ENCODE assay signal across 12 mouse cellular contexts in genomic region chr16:64907112-64907511, GRCm38 (mm10). TPM values are rescaled to one million over a fixed set of nuclear protein-coding genes. Genes with fewer than 3 reads are reported as not detected.
DNase-seq lines count a peak whose midpoint lies in the region; ATAC-seq and TF ChIP-seq lines count a peak whose summit lies in the region.
"Had no signal": no experiment of that assay in that cellular context is flagged by ENCODE, and none has a peak within 500 bp of the region (broad histone marks: within the 10 kb centered on the region; RNA-seq: fewer than 3 reads in every experiment).

No protein-coding gene starts in this region.

- no peaks in the 10 kb centered on the region for H3K9me3 ChIP-seq in liver, postnatal 0 days (ENCODE audit: low read length)
- no peaks in the 10 kb centered on the region for H3K9me3 ChIP-seq in liver, embryonic 11.5 days (ENCODE audit: control insufficient read depth, low read length)
- no peaks in the 10 kb centered on the region for H3K9me3 ChIP-seq in CH12.LX (replicated peaks; ENCODE audit: low read length)
- H3K9me3 ChIP-seq: kidney, embryonic 15.5 days; neural tube, embryonic 13.5 days had no signal

- no peak overlapping the region for H3K27ac ChIP-seq in liver, postnatal 0 days (ENCODE audit: low read depth)
- H3K27ac ChIP-seq in liver, embryonic 11.5 days (ENCODE audit: low read depth, low read length): no peak overlapping the region
- H3K27ac ChIP-seq in CH12.LX (ENCODE audit: insufficient read depth, low read depth): no peak overlapping the region
- H3K27ac ChIP-seq: kidney, embryonic 15.5 days; liver, embryonic 14.5 days; neural tube, embryonic 13.5 days had no signal

- peak; percentile 4 to 12 for DNase-seq in heart, adult 18-20 months
- DNase-seq in heart, postnatal 25 days (ENCODE audit: low spot score): no peak
- no peak for DNase-seq in liver, postnatal 0 days
- DNase-seq in liver, embryonic 11.5 days (ENCODE audit: low spot score): no peak
- no peak for DNase-seq in CH12.LX (ENCODE audit: extremely low read depth)
- peak; percentile 38 for DNase-seq in embryo, embryonic 10.5 days (ENCODE audit: low spot score)
- DNase-seq in adrenal gland, adult 2 months: no peak
- no peak for DNase-seq in adrenal gland, adult 18-20 months (ENCODE audit: low spot score in 2 of 2)
- DNase-seq: cerebellum, postnatal 36 days had no signal

- H3K36me3 ChIP-seq in liver, postnatal 0 days (replicated peaks; ENCODE audit: insufficient read depth, low read length): no peaks in the 10 kb centered on the region
- H3K36me3 ChIP-seq in liver, embryonic 11.5 days (ENCODE audit: control insufficient read depth, insufficient read depth, low read length): no peaks in the 10 kb centered on the region
- H3K36me3 ChIP-seq in CH12.LX (replicated peaks in 1 of 2; ENCODE audit: control insufficient read depth in 1 of 2, insufficient read depth in 1 of 2, low read length in 1 of 2): no peaks in the 10 kb centered on the region
- H3K36me3 ChIP-seq: kidney, embryonic 15.5 days; neural tube, embryonic 13.5 days had no signal

- no peak overlapping the region for H3K9ac ChIP-seq in liver, postnatal 0 days (replicated peaks)
- no peak overlapping the region for H3K9ac ChIP-seq in liver, embryonic 11.5 days (ENCODE audit: low read depth, low read length)
- H3K9ac ChIP-seq in CH12.LX (ENCODE audit: insufficient read depth, low read depth): no peak overlapping the region
- H3K9ac ChIP-seq: kidney, embryonic 15.5 days; liver, embryonic 14.5 days; neural tube, embryonic 13.5 days had no signal

- TF ChIP-seq CTCF in liver, postnatal 0 days (IDR thresholded peaks at IDR 0.05; ENCODE audit: low read depth): peak; percentile 43
- TF ChIP-seq CTCF in CH12.LX (conservative IDR thresholded peaks at IDR 0.05 in 1 of 2, IDR thresholded peaks at IDR 0.05 in 1 of 2; ENCODE audit: low read depth in 2 of 2, low read length in 2 of 2): peak in 1 of 2 experiments; percentile 74; a peak in 2 of 4 replicates

- H3K4me3 ChIP-seq in liver, postnatal 0 days (ENCODE audit: low read depth, low read length): no peak overlapping the region
- no peak overlapping the region for H3K4me3 ChIP-seq in liver, embryonic 11.5 days (ENCODE audit: low read depth, low read length)
- no peak overlapping the region for H3K4me3 ChIP-seq in CH12.LX (replicated peaks in 1 of 3; ENCODE audit: low read depth in 2 of 3, low read length in 2 of 3, poor library complexity in 1 of 3)
- H3K4me3 ChIP-seq: kidney, embryonic 15.5 days; neural tube, embryonic 13.5 days had no signal

- peak; percentile 82 for TF ChIP-seq RAD21 in CH12.LX (IDR thresholded peaks at IDR 0.05; ENCODE audit: low read depth, low read length)

- TF ChIP-seq POLR2A in CH12.LX (IDR thresholded peaks at IDR 0.05; ENCODE audit: low read depth, low read length): no peak

- 22% methylated on average over 3 of the region's 3 CpGs for WGBS in liver, postnatal 0 days (ENCODE audit: insufficient replicate concordance)
- 30% methylated on average over 3 of the region's 3 CpGs for WGBS in liver, embryonic 11.5 days

- intact Hi-C loops in heart, postnatal 25 days (cut with DNase I): loop anchor here (5.0 kb wide), 1 partner anchor 590 kb away; no protein-coding TSS in a partner anchor

- no peaks in the 10 kb centered on the region for H3K4me1 ChIP-seq in liver, postnatal 0 days (ENCODE audit: insufficient read depth)
- H3K4me1 ChIP-seq in liver, embryonic 11.5 days (replicated peaks; ENCODE audit: control insufficient read depth, insufficient read depth, low read length): no peaks in the 10 kb centered on the region
- H3K4me1 ChIP-seq in CH12.LX (ENCODE audit: control insufficient read depth in 1 of 2, insufficient read depth in 2 of 2): no peaks in the 10 kb centered on the region
- H3K4me1 ChIP-seq: kidney, embryonic 15.5 days; neural tube, embryonic 13.5 days had no signal

- H3K4me2 ChIP-seq in liver, postnatal 0 days (ENCODE audit: low read depth, low read length): no peak overlapping the region
- no peak overlapping the region for H3K4me2 ChIP-seq in liver, embryonic 11.5 days
- H3K4me2 ChIP-seq in CH12.LX (ENCODE audit: insufficient read depth, low read depth, poor library complexity, severe bottlenecking): no peak overlapping the region
- H3K4me2 ChIP-seq: kidney, embryonic 15.5 days; neural tube, embryonic 13.5 days had no signal

- ATAC-seq in liver, postnatal 0 days: no peak
- no peak for ATAC-seq in liver, embryonic 11.5 days (replicated peaks; ENCODE audit: low FRiP score)

- no peaks in the 10 kb centered on the region for H3K27me3 ChIP-seq in liver, postnatal 0 days (ENCODE audit: insufficient read depth, low read length)
- no peaks in the 10 kb centered on the region for H3K27me3 ChIP-seq in liver, embryonic 11.5 days (replicated peaks; ENCODE audit: control insufficient read depth, insufficient read depth, low read length)
- H3K27me3 ChIP-seq in CH12.LX (replicated peaks): no peaks in the 10 kb centered on the region
- H3K27me3 ChIP-seq: kidney, embryonic 15.5 days; neural tube, embryonic 13.5 days had no signal

- TF ChIP-seq EP300 in liver, postnatal 0 days (IDR thresholded peaks at IDR 0.05; ENCODE audit: low read depth): no peak
- no peak for TF ChIP-seq EP300 in CH12.LX (IDR thresholded peaks at IDR 0.05; ENCODE audit: low read length)

- in situ Hi-C loops in CH12.LX (cut with MboI; ENCODE audit: low pct_ligation_motif_present, low pct_unique_long_range_greater_than_20kb, low sequenced_read_pairs): loop anchor here (25.0 kb wide), 2 partner anchors 205 to 580 kb away; partner anchors contain the start of gene Htr1f

- dilution Hi-C loops in CH12.LX (cut with MboI; ENCODE audit: extremely low pct_ligation_motif_present, extremely low pct_unique_long_range_greater_than_20kb, low sequenced_read_pairs): no loop called here

- no peaks in the 10 kb centered on the region for H3K79me2 ChIP-seq in CH12.LX (replicated peaks; ENCODE audit: control insufficient read depth, extremely low read depth, insufficient read depth, poor library complexity, severe bottlenecking)

TF ChIP-seq in CH12.LX, 34 proteins besides CTCF, POLR2A, EP300 and RAD21:
- no peak for TF ChIP-seq ZC3H11A (IDR thresholded peaks at IDR 0.05; ENCODE audit: low read depth, low read length)
- TF ChIP-seq IRF4 (IDR thresholded peaks at IDR 0.05; ENCODE audit: low read depth, low read length): no peak
- no peak for TF ChIP-seq HCFC1 (IDR thresholded peaks at IDR 0.05; ENCODE audit: low read depth, low read length)
- peak; percentile 40 for TF ChIP-seq SMC3 (IDR thresholded peaks at IDR 0.05; ENCODE audit: low read depth, low read length)
- TF ChIP-seq MXI1 (IDR thresholded peaks at IDR 0.05; ENCODE audit: low read depth, low read length): no peak

RNA-seq across cellular contexts. Expression of gene Cggbp1, which starts 55.3 kb away (rescaled TPM):
- 10 to 100 TPM; 42.2 to 44.5 TPM for total RNA-seq in heart, adult 18-20 months (2021)
- total RNA-seq in heart, postnatal 25 days (2021): 10 to 100 TPM; 38.2 to 44.0 TPM
- 22.7 and 23.8 TPM in 2 replicates for polyA plus RNA-seq in liver, postnatal 0 days (2015; fragmentation: Nextera tagmentation; extraction: Ambion mirVana)
- 58.3 and 67.7 TPM in 2 replicates for polyA plus RNA-seq in liver, embryonic 11.5 days (2014; fragmentation: Nextera tagmentation; extraction: Ambion mirVana)
- 38.5 and 42.1 TPM in 2 replicates for total RNA-seq in CH12.LX (2012; rRNA removed)
- total RNA-seq in CH12.LX (2014; rRNA removed): 71.1 and 88.5 TPM in 2 replicates
- 82.6 and 86.5 TPM in 2 replicates for polyA plus RNA-seq in CH12.LX (2012; ENCODE audit: insufficient read length, low read depth)
- 100 to 1,000 TPM; 122 to 174 TPM for total RNA-seq in adrenal gland, adult 2 months (2021)
- 4.8 and 6.4 TPM in 2 replicates for polyA plus RNA-seq in adrenal gland, adult 2 months (2012; rRNA removed)
- total RNA-seq in adrenal gland, adult 18-20 months (2021): 100 to 1,000 TPM; 125 to 140 TPM

RNA-seq across cellular contexts. Expression of gene Zfp654, which starts 55.7 kb away (rescaled TPM):
- 1 to 10 TPM; 8.9 to 9.7 TPM for total RNA-seq in heart, adult 18-20 months (2021)
- 1 to 10 TPM; 8.8 to 9.9 TPM for total RNA-seq in heart, postnatal 25 days (2021)
- 2.1 TPM in 2 replicates for polyA plus RNA-seq in liver, postnatal 0 days (2015; fragmentation: Nextera tagmentation; extraction: Ambion mirVana)
- polyA plus RNA-seq in liver, embryonic 11.5 days (2014; fragmentation: Nextera tagmentation; extraction: Ambion mirVana): 7.3 and 7.8 TPM in 2 replicates
- total RNA-seq in CH12.LX (2012; rRNA removed) (5.2 and 7.1 TPM in 2 replicates), CH12.LX (2014; rRNA removed) (22.6 and 24.7 TPM in 2 replicates)
- polyA plus RNA-seq in CH12.LX (2012; ENCODE audit: insufficient read length, low read depth): 5.1 and 6.5 TPM in 2 replicates
- 10 to 100 TPM; 19.0 to 19.1 TPM for total RNA-seq in adrenal gland, adult 2 months (2021)
- polyA plus RNA-seq in adrenal gland, adult 2 months (2012; rRNA removed): 0.48 and 0.65 TPM in 2 replicates
- total RNA-seq in adrenal gland, adult 18-20 months (2021): 10 to 100 TPM; 20.6 to 23.3 TPM

Comparison
In these comparisons a context has a peak if more than half of its experiments do, and no peak if none do; other contexts are left out.
1. DNase-seq: peak in heart, adult 18-20 months (2 of 2) and embryo, embryonic 10.5 days (single experiment); none in heart, postnatal 25 days (single experiment), liver, postnatal 0 days (single experiment), liver, embryonic 11.5 days (single experiment), CH12.LX (single experiment), adrenal gland, adult 2 months (single experiment) and adrenal gland, adult 18-20 months (0 of 2).